ENCODE assay signal across 16 mouse cellular contexts in the genomic region with DNA sequence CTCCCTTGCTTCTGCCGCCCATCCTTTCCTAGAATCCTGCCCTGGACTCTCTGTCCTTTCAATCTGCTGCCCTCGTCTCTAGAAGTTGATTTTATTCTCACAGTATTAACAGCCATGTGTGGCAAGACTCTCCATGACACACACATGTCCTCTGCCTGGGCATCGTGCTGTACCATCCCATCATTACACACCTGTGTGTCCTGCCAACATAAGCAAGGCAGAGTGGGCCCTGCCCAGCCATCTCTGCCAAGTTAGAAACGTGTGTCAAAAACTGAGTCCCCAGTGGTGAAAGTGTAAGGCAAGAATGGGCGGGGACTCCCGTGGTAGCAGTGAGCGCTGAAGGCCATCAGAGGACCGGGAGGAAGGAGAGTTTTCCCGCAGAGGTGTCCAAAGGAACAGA.
"Had no signal": no experiment of that assay in that cellular context is flagged by ENCODE, and none has a peak within 500 bp of the region (broad histone marks: within the 10 kb centered on the region; RNA-seq: fewer than 3 reads in every experiment).

No protein-coding gene starts in this region.

- DNase-seq: retina, postnatal 1 day; right cerebral cortex, adult 18-20 months; right cerebral cortex, postnatal 14 days; right cerebral cortex, postnatal 25 days; right cerebral cortex, postnatal 4 days; spleen, adult 18-20 months; thymus, adult 18-20 months; thymus, adult 2 months; thymus, postnatal 14 days; thymus, postnatal 25 days; thymus, postnatal 36 days; thymus, postnatal 4 days had no signal

- H3K4me1 ChIP-seq: neural tube, embryonic 13.5 days; neural tube, embryonic 15.5 days; stomach, embryonic 15.5 days had no signal

- H3K4me3 ChIP-seq: neural tube, embryonic 13.5 days; neural tube, embryonic 15.5 days; stomach, embryonic 15.5 days had no signal

- H3K27ac ChIP-seq: neural tube, embryonic 13.5 days; neural tube, embryonic 15.5 days; stomach, embryonic 15.5 days; stomach, postnatal 0 days had no signal
